Mouse (Mus musculus) lung, embryonic 15.5 days (tissue): ENCODE measurements around the gene Slc25a3. TPM values are rescaled to one million over a fixed set of nuclear protein-coding genes. Genes with fewer than 3 reads are reported as not detected.

Experiments
- ATAC-seq: fragments of 200-750 bp; cut with Nextera tagmentation; 2 replicates; pipeline ENCODE4 v1.8.0; 2017; ENCODE audit warnings: moderate number of reproducible peaks, borderline replicate concordance; ENCODE audit not compliant: low FRiP score, low TSS enrichment; ENCODE audit errors: extremely low read depth
- H3K27ac ChIP-seq: fragments of 300-500 bp; sonication (generic); 2 replicates; pipeline ENCODE4 v1.5.1; 2015; ENCODE audit warnings: moderate library complexity, mild to moderate bottlenecking, inconsistent platforms
- H3K27me3 ChIP-seq: fragments of 300-500 bp; sonication (generic); 2 replicates; pipeline ENCODE4 v1.6.1; 2015; ENCODE audit warnings: inconsistent platforms
- H3K36me3 ChIP-seq: fragments of 300-500 bp; sonication (generic); 2 replicates; pipeline ENCODE4 v1.6.1; 2015; ENCODE audit warnings: inconsistent platforms
- H3K4me1 ChIP-seq: fragments of 300-500 bp; sonication (generic); 2 replicates; pipeline ENCODE4 v1.6.1; 2015; ENCODE audit warnings: inconsistent platforms
- H3K4me2 ChIP-seq: fragments of 300-500 bp; sonication (generic); 2 replicates; pipeline ENCODE4 v1.6.1; 2015; ENCODE audit warnings: inconsistent platforms, mild to moderate bottlenecking, moderate library complexity
- H3K4me3 ChIP-seq: fragments of 300-500 bp; sonication (generic); 2 replicates; pipeline ENCODE4 v1.5.1; 2015; ENCODE audit warnings: mild to moderate bottlenecking, inconsistent platforms
- H3K9ac ChIP-seq: fragments of 300-500 bp; sonication (generic); 2 replicates; pipeline ENCODE4 v1.6.1; 2015; ENCODE audit warnings: inconsistent platforms
- H3K9me3 ChIP-seq: fragments of 300-500 bp; sonication (generic); 2 replicates; pipeline ENCODE4 v1.6.1; 2016; ENCODE audit warnings: inconsistent platforms
- WGBS: fragments of 180-500 bp; shearing (Covaris S2); methylation state at CpG from one replicate; pipeline ENCODE4 v1.1.7; 2015; 5-methylcytosine and 5-hydroxymethylcytosine counted together
- polyA plus RNA-seq: library from polyadenylated mRNA; unstranded; fragments of >200 nt; fragmentation: Nextera tagmentation; extraction: Ambion mirVana; gene quantifications from 2 replicates; pipeline ENCODE4 v1.2.1, GENCODE M21; 2015

Gene Slc25a3
- polyA plus RNA-seq, 1 experiment from 2014 or later, result 417 TPM

DNA sequence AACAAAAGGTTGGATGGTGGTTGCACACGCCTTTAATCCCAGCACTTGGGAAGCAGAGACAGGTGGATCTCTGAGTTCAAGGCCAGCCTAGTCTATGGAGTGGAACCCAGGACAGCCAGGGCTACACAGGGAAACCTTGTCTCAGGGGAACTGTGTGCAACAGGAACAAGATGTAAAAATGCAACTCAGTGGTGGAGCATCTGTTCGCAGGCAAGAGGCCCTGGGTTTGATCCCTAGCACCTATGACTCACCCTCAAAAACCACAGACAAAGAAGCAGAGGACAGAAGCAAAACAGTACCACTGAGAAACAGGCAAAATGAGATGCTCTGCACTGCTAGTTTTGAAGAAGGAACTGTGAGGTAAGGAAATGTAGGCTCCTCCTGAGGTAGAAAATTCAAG is 47.2 kb downstream of the Slc25a3 start:
- no peak for ATAC-seq
- H3K27me3 ChIP-seq, result no peaks in the 10 kb centered on the region
- no peak overlapping the region for H3K4me3 ChIP-seq
- WGBS, result 86% methylated on average over 2 of the region's 2 CpGs
- H3K4me2 ChIP-seq, result no peak overlapping the region
- no peaks in the 10 kb centered on the region for H3K9me3 ChIP-seq
- peaks cover 8% of the 10 kb centered on the region; the same call in 1 of the 2 replicates for H3K4me1 ChIP-seq
- no peak overlapping the region for H3K27ac ChIP-seq
- no peak overlapping the region for H3K9ac ChIP-seq
- H3K36me3 ChIP-seq, result peaks cover 38% of the 10 kb centered on the region

DNA sequence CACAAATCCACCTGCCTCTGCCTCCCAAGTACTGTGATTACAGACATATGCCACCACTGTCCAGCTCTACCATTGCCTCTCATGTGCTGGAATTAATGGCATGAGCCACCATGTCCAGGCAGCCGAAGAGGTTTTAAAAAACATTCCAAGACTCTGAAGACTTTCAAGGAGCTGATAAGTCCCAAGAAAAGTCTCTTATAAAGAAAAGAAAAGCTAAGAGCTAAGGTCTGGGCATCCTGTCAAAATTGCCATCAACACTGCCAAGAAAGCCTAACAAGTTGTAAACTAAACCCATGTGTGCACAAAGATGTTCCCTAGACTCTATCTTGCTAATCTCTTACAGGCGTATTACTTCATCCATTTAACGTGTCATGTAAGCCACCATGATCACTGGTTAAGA is 50.5 kb downstream of the Slc25a3 start:
- H3K9ac ChIP-seq, result no peak overlapping the region
- H3K27ac ChIP-seq, result no peak overlapping the region
- no peaks in the 10 kb centered on the region for H3K4me1 ChIP-seq
- ATAC-seq, result no peak
- no peaks in the 10 kb centered on the region for H3K9me3 ChIP-seq
- no peak overlapping the region for H3K4me2 ChIP-seq
- no peak overlapping the region for H3K4me3 ChIP-seq
- H3K27me3 ChIP-seq, result no peaks in the 10 kb centered on the region
- 66% methylated on average over 3 of the region's 3 CpGs for WGBS
- peaks cover 39% of the 10 kb centered on the region for H3K36me3 ChIP-seq

DNA sequence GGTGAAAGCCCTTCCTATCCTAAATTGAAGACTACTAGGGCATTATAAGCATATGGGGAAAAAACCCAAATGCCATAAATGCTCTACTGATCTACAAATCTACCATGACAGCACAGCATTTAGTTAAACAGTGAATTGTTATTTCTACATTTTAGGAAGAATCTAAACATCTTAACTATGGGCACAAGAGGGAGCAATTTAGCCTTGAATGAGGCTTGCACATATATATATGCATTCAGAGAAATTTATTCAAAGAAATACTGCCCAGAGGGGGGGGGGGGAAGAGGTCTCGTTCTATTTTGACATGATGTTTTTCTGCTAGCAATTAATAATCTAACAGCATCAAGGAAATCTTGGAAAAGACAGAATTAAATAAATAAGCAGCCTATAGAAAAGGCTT is 52.1 kb downstream of the Slc25a3 start:
- no peaks in the 10 kb centered on the region for H3K9me3 ChIP-seq
- no peak overlapping the region for H3K27ac ChIP-seq
- H3K4me2 ChIP-seq, result no peak overlapping the region
- H3K9ac ChIP-seq, result no peak overlapping the region
- H3K4me1 ChIP-seq, result no peaks in the 10 kb centered on the region
- peaks cover 33% of the 10 kb centered on the region for H3K36me3 ChIP-seq
- H3K27me3 ChIP-seq, result no peaks in the 10 kb centered on the region
- ATAC-seq, result no peak
- no peak overlapping the region for H3K4me3 ChIP-seq
- WGBS, result 21% methylated on average over 1 of the region's 1 CpGs

Other genes starting within 250 kb of the Slc25a3 start
- 19.0 and 19.3 TPM in 2 replicates for gene Apaf1, start 41.3 kb downstream of the Slc25a3 start, polyA plus RNA-seq
- gene Ikbip, start 41.1 kb downstream of the Slc25a3 start, polyA plus RNA-seq, result 44.1 and 48.0 TPM in 2 replicates
- gene Tmpo, start 57.3 kb upstream of the Slc25a3 start, polyA plus RNA-seq, result 263 and 267 TPM in 2 replicates